ENCODE assay signal across 10 mouse cellular contexts in the genomic region with DNA sequence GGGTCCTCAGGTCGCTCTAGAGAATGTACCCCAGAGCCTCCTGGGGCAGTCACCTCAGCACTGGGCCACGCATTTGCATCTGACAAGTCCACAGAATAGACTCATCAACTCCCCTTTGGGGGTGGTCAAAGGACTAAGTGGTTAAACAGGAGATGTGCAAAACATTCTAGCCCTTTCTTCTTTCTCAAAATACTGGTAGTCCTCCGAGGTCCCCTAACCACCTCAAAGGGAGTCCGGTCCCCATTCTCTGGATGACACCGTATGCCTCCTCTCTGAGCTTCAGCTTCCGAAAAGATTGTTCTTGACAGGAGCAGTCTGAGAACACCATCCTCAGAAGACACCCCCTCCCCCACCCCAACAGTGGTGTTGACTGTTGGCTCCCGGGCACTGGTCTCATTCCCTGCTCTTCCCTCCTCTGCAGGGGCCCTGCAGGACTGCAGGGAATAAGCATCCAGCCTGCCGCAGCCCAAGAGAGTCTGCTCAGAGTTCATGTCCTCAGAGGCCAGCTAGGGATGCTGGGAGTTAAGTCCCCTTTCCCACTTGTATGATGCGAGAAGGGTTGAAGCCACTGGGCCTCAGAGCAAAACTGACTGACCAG. TPM values are rescaled to one million over a fixed set of nuclear protein-coding genes. Genes with fewer than 3 reads are reported as not detected.
A peak's percentile ranks its signal among the peaks of the same experiment; 100 is the strongest.
DNase-seq lines count a peak whose midpoint lies in the region; ATAC-seq and TF ChIP-seq lines count a peak whose summit lies in the region.
"Had no signal": no experiment of that assay in that cellular context is flagged by ENCODE, and none has a peak within 500 bp of the region (broad histone marks: within the 10 kb centered on the region; RNA-seq: fewer than 3 reads in every experiment).

No protein-coding gene starts in this region.

- intact Hi-C loops in left cerebral cortex, postnatal 36 days (cut with DNase I) = no loop called here

- ATAC-seq in embryonic facial prominence, embryonic 13.5 days (ENCODE audit: insufficient number of reproducible peaks, insufficient read depth, low FRiP score, low TSS enrichment, low read depth) = no peak
- ATAC-seq in intestine, embryonic 15.5 days = no peak; the same call in 1 of the 2 replicates

- TF ChIP-seq CTCF in layer of hippocampus, adult 2 months (conservative IDR thresholded peaks at IDR 0.05) = no peak

- H3K4me3 ChIP-seq in embryonic facial prominence, embryonic 13.5 days = no peak overlapping the region
- H3K4me3 ChIP-seq in embryonic facial prominence, embryonic 10.5 days = no peak overlapping the region
- no peak overlapping the region for H3K4me3 ChIP-seq in layer of hippocampus, adult 2 months
- no peak overlapping the region for H3K4me3 ChIP-seq in intestine, embryonic 15.5 days (replicated peaks)

- no peak overlapping the region for H3K9ac ChIP-seq in embryonic facial prominence, embryonic 13.5 days
- no peak overlapping the region for H3K9ac ChIP-seq in intestine, embryonic 15.5 days
- H3K9ac ChIP-seq: liver, embryonic 14.5 days had no signal

- WGBS in embryonic facial prominence, embryonic 13.5 days = 28% methylated on average over 9 of the region's 9 CpGs
- WGBS in embryonic facial prominence, embryonic 10.5 days = 32% methylated on average over 9 of the region's 9 CpGs
- WGBS in intestine, embryonic 15.5 days = 45% methylated on average over 9 of the region's 9 CpGs

- no peak for DNase-seq in embryonic facial prominence, embryonic 10.5 days (ENCODE audit: low spot score)
- DNase-seq in layer of hippocampus, adult 2 months (ENCODE audit: low spot score in 2 of 2) = no peak
- no peak for DNase-seq in layer of hippocampus, adult 9-11 months
- DNase-seq in retina, embryonic 14.5 days (ENCODE audit: low spot score) = peak; percentile 13
- DNase-seq in right cerebral cortex, postnatal 4 days = no peak
- DNase-seq in left cerebral cortex, postnatal 36 days (ENCODE audit: low spot score in 2 of 2) = no peak
- DNase-seq: cerebellum, adult 2 months had no signal

- H3K27ac ChIP-seq in embryonic facial prominence, embryonic 13.5 days = peak overlapping the region; percentile 44; the same call in 1 of the 2 replicates
- H3K27ac ChIP-seq in embryonic facial prominence, embryonic 10.5 days (replicated peaks) = no peak overlapping the region
- H3K27ac ChIP-seq in layer of hippocampus, adult 2 months = peak overlapping the region; percentile 83
- H3K27ac ChIP-seq in intestine, embryonic 15.5 days = peak overlapping the region; percentile 55
- H3K27ac ChIP-seq: liver, embryonic 14.5 days had no signal

- H3K36me3 ChIP-seq in embryonic facial prominence, embryonic 13.5 days = no peaks in the 10 kb centered on the region
- no peaks in the 10 kb centered on the region for H3K36me3 ChIP-seq in embryonic facial prominence, embryonic 10.5 days (replicated peaks)
- H3K36me3 ChIP-seq in intestine, embryonic 15.5 days = no peaks in the 10 kb centered on the region

- no peaks in the 10 kb centered on the region for H3K9me3 ChIP-seq in embryonic facial prominence, embryonic 13.5 days
- peaks cover 4% of the 10 kb centered on the region; the same call in 1 of the 2 replicates for H3K9me3 ChIP-seq in embryonic facial prominence, embryonic 10.5 days
- no peaks in the 10 kb centered on the region for H3K9me3 ChIP-seq in intestine, embryonic 15.5 days

- no peak overlapping the region for H3K4me2 ChIP-seq in embryonic facial prominence, embryonic 13.5 days
- no peak overlapping the region for H3K4me2 ChIP-seq in intestine, embryonic 15.5 days (replicated peaks)

- H3K4me1 ChIP-seq in embryonic facial prominence, embryonic 13.5 days = peaks cover 15% of the 10 kb centered on the region
- H3K4me1 ChIP-seq in embryonic facial prominence, embryonic 10.5 days = peaks cover 20% of the 10 kb centered on the region
- peaks cover 5% of the 10 kb centered on the region; the same call in 1 of the 2 replicates for H3K4me1 ChIP-seq in intestine, embryonic 15.5 days (replicated peaks)

- no peaks in the 10 kb centered on the region; the same call in 1 of the 2 replicates for H3K27me3 ChIP-seq in embryonic facial prominence, embryonic 13.5 days
- H3K27me3 ChIP-seq in embryonic facial prominence, embryonic 10.5 days (replicated peaks; ENCODE audit: low read depth, poor library complexity, severe bottlenecking) = 0 out of 2 replicates have a peak, but pooled peaks cover 5% of the 10 kb centered on the region
- no peaks in the 10 kb centered on the region for H3K27me3 ChIP-seq in intestine, embryonic 15.5 days (replicated peaks)

RNA-seq across cellular contexts. Expression of a gene that starts 33.7 kb away (rescaled TPM):
- polyA plus RNA-seq in embryonic facial prominence, embryonic 13.5 days (2015; fragmentation: Nextera tagmentation; extraction: Ambion mirVana) = 1.1 and 1.2 TPM in 2 replicates
- 0.40 and 0.52 TPM in 2 replicates for polyA plus RNA-seq in embryonic facial prominence, embryonic 10.5 days (2016; fragmentation: Nextera tagmentation; extraction: Ambion mirVana)
- 100 to 1,000 TPM; 103 to 105 TPM for total RNA-seq in layer of hippocampus, adult 2 months (2021)
- 1.1 and 1.7 TPM in 2 replicates for polyA plus RNA-seq in intestine, embryonic 15.5 days (2015; fragmentation: Nextera tagmentation; extraction: Ambion mirVana)
- 100 to 1,000 TPM; 217 to 219 TPM for total RNA-seq in left cerebral cortex, postnatal 36 days (2021)
